Mouse (Mus musculus) midbrain, embryonic 12.5 days (tissue): ENCODE measurements at regions not wholly inside any gene's neighbourhood (a gene's known extent, or its start where the extent isn't known, plus 50 kb on each side); places are given as distances from the start of the nearest gene placed in this dataset.
"Not testable (repeated sequence)": the region's sequence is repeated elsewhere in the genome, so short reads cannot be mapped to it uniquely, and the experiment has no call there.

ENCODE experiments used
- ATAC-seq: fragments of 200-750 bp; cut with Nextera tagmentation; 2 replicates; pipeline ENCODE4 v1.8.0; 2017; ENCODE audit warnings: low read depth, moderate TSS enrichment, moderate library complexity; ENCODE audit not compliant: low FRiP score
- H3K27ac ChIP-seq: fragments of 300-500 bp; sonication (generic); replicated peaks from 2 replicates; pipeline ENCODE4 v1.5.1; 2016; ENCODE audit warnings: mild to moderate bottlenecking
- H3K27me3 ChIP-seq: fragments of 300-500 bp; sonication (generic); 2 replicates; pipeline ENCODE4 v1.6.1; 2016; ENCODE audit warnings: mild to moderate bottlenecking
- H3K36me3 ChIP-seq: fragments of 300-500 bp; sonication (generic); 2 replicates; pipeline ENCODE4 v1.6.1; 2016
- H3K4me1 ChIP-seq: fragments of 300-500 bp; sonication (generic); 2 replicates; pipeline ENCODE4 v1.6.1; 2016
- H3K4me2 ChIP-seq: fragments of 300-500 bp; sonication (generic); replicated peaks from 2 replicates; pipeline ENCODE4 v1.6.1; 2016; ENCODE audit warnings: mild to moderate bottlenecking, moderate library complexity
- H3K4me3 ChIP-seq: fragments of 300-500 bp; sonication (generic); 2 replicates; pipeline ENCODE4 v1.5.1; 2016; ENCODE audit warnings: mild to moderate bottlenecking
- H3K9ac ChIP-seq: fragments of 300-500 bp; sonication (generic); replicated peaks from 2 replicates; pipeline ENCODE4 v1.6.1; 2016; ENCODE audit warnings: mild to moderate bottlenecking, moderate library complexity
- H3K9me3 ChIP-seq: fragments of 300-500 bp; sonication (generic); 2 replicates; pipeline ENCODE4 v1.6.1; 2016; ENCODE audit warnings: mild to moderate bottlenecking
- WGBS: fragments of 180-500 bp; shearing (Covaris S2); methylation state at CpG from one replicate; pipeline ENCODE4 v1.1.7; 2016; 5-methylcytosine and 5-hydroxymethylcytosine counted together

GRCm38 (mm10) chr7:73688451-73688850 is 51.7 kb upstream of the Fam174b start:
- peaks cover under 1% of the 10 kb centered on the region; the same call in 1 of the 2 replicates for H3K4me1 ChIP-seq
- no peak overlapping the region for H3K27ac ChIP-seq
- no peaks in the 10 kb centered on the region for H3K27me3 ChIP-seq
- no peak for ATAC-seq
- no peak overlapping the region for H3K4me3 ChIP-seq
- WGBS = 91% methylated on average over 7 of the region's 7 CpGs
- no peak overlapping the region for H3K4me2 ChIP-seq
- H3K9me3 ChIP-seq = no peaks in the 10 kb centered on the region
- H3K36me3 ChIP-seq = no peaks in the 10 kb centered on the region
- no peak overlapping the region for H3K9ac ChIP-seq

DNA sequence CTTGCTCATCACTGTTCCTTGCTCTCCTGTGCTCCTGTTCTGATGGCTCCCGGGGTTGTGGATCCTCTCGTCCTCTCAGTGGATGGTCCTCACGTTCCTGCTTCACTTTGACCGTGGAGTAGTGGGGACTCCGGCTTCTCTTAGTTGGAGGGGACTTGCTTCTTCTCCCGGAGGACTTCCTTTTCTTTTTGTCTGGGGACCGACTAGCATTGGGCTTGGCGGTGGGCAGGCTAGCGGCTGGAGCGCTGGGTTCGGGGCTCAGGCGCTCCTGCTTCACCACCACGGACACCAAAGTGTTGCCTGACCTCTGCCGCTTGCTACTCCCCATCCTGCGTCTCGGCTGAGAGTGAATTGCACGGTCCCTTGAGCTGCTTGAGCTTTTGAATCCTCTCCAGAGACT is 53.9 kb upstream of the Fam174b start:
- 95% methylated on average over 17 of the region's 17 CpGs for WGBS
- ATAC-seq, H3K36me3 ChIP-seq, H3K9ac ChIP-seq, H3K4me1 ChIP-seq, H3K9me3 ChIP-seq, H3K4me3 ChIP-seq, H3K4me2 ChIP-seq, H3K27me3 ChIP-seq, H3K27ac ChIP-seq: not testable (repeated sequence)

DNA sequence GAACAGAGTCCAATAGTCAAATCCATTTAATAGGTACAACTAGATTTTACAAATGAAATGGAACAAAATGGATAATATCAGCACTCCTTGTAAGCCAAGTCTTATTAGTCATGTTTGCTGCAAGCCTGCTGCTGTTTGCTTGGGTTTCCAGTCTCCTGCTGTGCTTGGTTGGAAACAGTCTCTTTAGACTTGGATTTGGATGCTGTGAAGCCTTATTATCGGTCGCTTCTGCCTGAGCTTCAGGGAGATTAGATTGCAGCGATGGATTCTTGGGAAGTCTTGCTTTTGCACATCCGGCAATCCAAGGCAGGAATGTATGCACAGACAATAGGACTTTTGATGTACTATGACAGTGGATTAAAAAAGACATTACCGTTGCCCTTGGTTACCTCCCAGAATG is 57.3 kb upstream of the Fam174b start:
- H3K4me2 ChIP-seq = no peak overlapping the region
- H3K4me3 ChIP-seq = no peak overlapping the region
- H3K36me3 ChIP-seq = no peaks in the 10 kb centered on the region
- WGBS = 18% methylated on average over 5 of the region's 5 CpGs
- H3K27ac ChIP-seq = no peak overlapping the region; the same call in 1 of the 2 replicates
- no peaks in the 10 kb centered on the region for H3K27me3 ChIP-seq
- no peak overlapping the region for H3K9ac ChIP-seq
- ATAC-seq = no peak
- H3K4me1 ChIP-seq = peaks cover 8% of the 10 kb centered on the region
- no peaks in the 10 kb centered on the region for H3K9me3 ChIP-seq

DNA sequence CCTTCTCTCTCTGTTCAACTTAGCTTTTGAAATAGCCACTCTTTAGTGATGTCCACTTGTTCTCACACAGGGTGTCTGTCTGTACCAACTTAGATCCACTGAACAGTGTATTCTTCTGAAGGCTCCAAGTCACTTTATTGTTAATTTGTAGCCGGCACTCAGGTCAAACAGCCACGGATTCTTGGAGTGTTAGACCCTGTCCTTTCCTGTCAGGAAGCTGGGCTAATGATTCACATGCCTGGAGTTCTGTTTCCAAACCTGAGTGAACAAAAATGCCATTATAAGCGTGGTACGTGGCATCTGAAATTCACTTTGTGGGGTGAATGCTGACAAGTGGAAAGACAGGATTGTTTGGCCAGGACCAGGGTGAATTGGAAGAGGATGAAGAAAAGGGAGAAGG is 69.5 kb upstream of the Fam174b start:
- ATAC-seq = no peak
- 72% methylated on average over 4 of the region's 4 CpGs for WGBS
- no peaks in the 10 kb centered on the region for H3K4me1 ChIP-seq
- H3K27me3 ChIP-seq = no peaks in the 10 kb centered on the region; the same call in 1 of the 2 replicates
- no peak overlapping the region for H3K4me2 ChIP-seq
- no peak overlapping the region for H3K4me3 ChIP-seq
- no peak overlapping the region for H3K9ac ChIP-seq
- H3K9me3 ChIP-seq = 0 out of 2 replicates have a peak, but pooled peaks cover 2% of the 10 kb centered on the region
- H3K27ac ChIP-seq = no peak overlapping the region
- H3K36me3 ChIP-seq = no peaks in the 10 kb centered on the region

GRCm38 (mm10) chr7:73668791-73669190 is 71.3 kb upstream of the Fam174b start:
- Histone ChIP-seq H3K27ac (no peak overlapping the region), H3K9me3 (0 out of 2 replicates have a peak, but pooled peaks cover 2% of the 10 kb centered on the region), H3K9ac (no peak overlapping the region), H3K36me3 (no peaks in the 10 kb centered on the region), H3K4me3 (no peak overlapping the region), H3K4me2 (no peak overlapping the region), H3K27me3 (no peaks in the 10 kb centered on the region; the same call in 1 of the 2 replicates), H3K4me1 (no peaks in the 10 kb centered on the region)
- WGBS = 82% methylated on average over 2 of the region's 2 CpGs
- no peak for ATAC-seq

GRCm38 (mm10) chr7:73666921-73667675 is 73.0 kb upstream of the Fam174b start:
- Histone ChIP-seq H3K4me3 (no peak overlapping the region), H3K36me3 (no peaks in the 10 kb centered on the region), H3K4me1 (no peaks in the 10 kb centered on the region), H3K9ac (no peak overlapping the region), H3K27me3 (no peaks in the 10 kb centered on the region; the same call in 1 of the 2 replicates), H3K9me3 (0 out of 2 replicates have a peak, but pooled peaks cover 2% of the 10 kb centered on the region), H3K27ac (no peak overlapping the region), H3K4me2 (no peak overlapping the region)
- WGBS = 78% methylated on average over 14 of the region's 14 CpGs
- ATAC-seq = no peak

DNA sequence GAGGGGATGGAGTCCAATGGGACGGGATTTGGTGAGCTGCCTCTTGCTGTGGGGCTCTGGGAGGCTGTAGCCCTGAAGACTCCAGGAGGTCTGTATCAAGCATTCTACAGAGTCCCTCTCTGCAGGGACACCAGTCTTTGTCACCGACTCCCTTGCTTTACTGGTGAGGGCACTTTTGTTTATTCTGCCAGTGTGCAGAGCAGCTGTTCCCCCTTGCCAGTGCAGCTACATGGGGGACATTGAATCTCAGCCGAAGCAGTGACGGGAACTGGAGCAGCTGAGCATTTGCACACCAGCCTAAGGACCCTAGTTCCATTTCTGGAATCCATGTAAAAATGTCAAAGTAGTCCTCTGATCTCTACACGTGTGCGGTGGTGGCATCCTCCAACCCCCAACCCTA is 75.1 kb upstream of the Fam174b start:
- 60% methylated on average over 6 of the region's 6 CpGs for WGBS
- no peaks in the 10 kb centered on the region for H3K4me1 ChIP-seq
- no peak for ATAC-seq

GRCm38 (mm10) chr7:73662536-73662935 is 77.6 kb upstream of the Fam174b start:
- Histone ChIP-seq H3K9me3 (no peaks in the 10 kb centered on the region), H3K4me2 (no peak overlapping the region), H3K36me3 (no peaks in the 10 kb centered on the region), H3K4me1 (no peaks in the 10 kb centered on the region), H3K27ac (no peak overlapping the region), H3K9ac (no peak overlapping the region), H3K27me3 (no peaks in the 10 kb centered on the region), H3K4me3 (no peak overlapping the region)
- ATAC-seq = no peak
- 83% methylated on average over 9 of the region's 9 CpGs for WGBS

More for the DNA sequence above, 75.1 kb upstream of the Fam174b start:
- H3K4me2 ChIP-seq = no peak overlapping the region
- no peaks in the 10 kb centered on the region for H3K27me3 ChIP-seq
- 0 out of 2 replicates have a peak, but pooled peaks cover 2% of the 10 kb centered on the region for H3K9me3 ChIP-seq
- no peak overlapping the region for H3K4me3 ChIP-seq
- H3K36me3 ChIP-seq = no peaks in the 10 kb centered on the region
- H3K9ac ChIP-seq = no peak overlapping the region
- H3K27ac ChIP-seq = no peak overlapping the region

DNA sequence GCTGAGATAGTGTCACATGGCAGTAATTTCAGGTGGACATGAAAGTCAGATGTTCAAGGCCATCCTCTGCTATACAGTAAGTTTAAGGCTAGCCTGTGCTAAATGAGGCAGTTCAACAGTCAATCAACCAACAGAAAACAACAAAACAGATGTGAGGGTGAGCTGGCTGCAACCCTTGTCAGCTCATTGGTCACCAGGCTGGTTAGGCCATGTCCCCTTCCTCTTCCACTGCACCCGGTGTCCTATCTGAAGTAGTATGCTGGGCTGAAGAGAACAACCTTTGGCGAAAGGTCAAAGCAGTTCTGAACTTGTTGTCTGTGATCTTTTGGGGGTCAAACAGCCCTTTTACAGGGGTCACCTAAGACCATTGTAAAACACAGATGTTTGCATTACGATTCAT is 78.2 kb upstream of the Fam174b start:
- Histone ChIP-seq H3K27ac (no peak overlapping the region), H3K4me2 (no peak overlapping the region), H3K9ac (no peak overlapping the region), H3K27me3 (no peaks in the 10 kb centered on the region), H3K4me1 (no peaks in the 10 kb centered on the region), H3K4me3 (no peak overlapping the region), H3K9me3 (no peaks in the 10 kb centered on the region), H3K36me3 (no peaks in the 10 kb centered on the region)
- ATAC-seq = no peak
- 85% methylated on average over 3 of the region's 3 CpGs for WGBS

- peaks cover 6% of the 10 kb centered on the region; the same call in 1 of the 2 replicates for H3K27me3 ChIP-seq
- no peak overlapping the region for H3K27ac ChIP-seq
- H3K4me2 ChIP-seq = no peak overlapping the region
- ATAC-seq = no peak
- no peaks in the 10 kb centered on the region for H3K36me3 ChIP-seq
- WGBS = 92% methylated on average over 5 of the region's 5 CpGs
- H3K4me3 ChIP-seq = no peak overlapping the region
- H3K9ac ChIP-seq = no peak overlapping the region
- H3K4me1 ChIP-seq = no peaks in the 10 kb centered on the region
- H3K9me3 ChIP-seq = no peaks in the 10 kb centered on the region
Measured at GRCm38 (mm10) chr7:73659551-73659950, 80.6 kb upstream of the Fam174b start.

- Histone ChIP-seq H3K36me3 (no peaks in the 10 kb centered on the region), H3K4me2 (no peak overlapping the region), H3K27me3 (peaks cover 8% of the 10 kb centered on the region), H3K4me1 (no peaks in the 10 kb centered on the region), H3K9me3 (no peaks in the 10 kb centered on the region), H3K4me3 (no peak overlapping the region), H3K9ac (no peak overlapping the region), H3K27ac (no peak overlapping the region)
- no peak for ATAC-seq
- WGBS = 73% methylated on average over 7 of the region's 7 CpGs
Measured at GRCm38 (mm10) chr7:73657283-73657682, 82.8 kb upstream of the Fam174b start.

GRCm38 (mm10) chr7:73656424-73656795 is 83.7 kb upstream of the Fam174b start:
- not testable (repeated sequence) for H3K27ac ChIP-seq, H3K36me3 ChIP-seq, H3K4me3 ChIP-seq, H3K27me3 ChIP-seq, H3K9ac ChIP-seq, ATAC-seq, H3K4me2 ChIP-seq, H3K4me1 ChIP-seq, H3K9me3 ChIP-seq
- 97% methylated on average over 16 of the region's 16 CpGs for WGBS
